Mouse (Mus musculus): Measurements from ENCODE around the gene Cyth1. TPM values are rescaled to one million over a fixed set of nuclear protein-coding genes. Genes with fewer than 3 reads are reported as not detected.
A peak's percentile ranks its signal among the peaks of the same experiment; 100 is the strongest.

The Cyth1 gene
- polyA plus RNA-seq, 1 experiment from 2014 or later, result 10.1 TPM

DNA sequence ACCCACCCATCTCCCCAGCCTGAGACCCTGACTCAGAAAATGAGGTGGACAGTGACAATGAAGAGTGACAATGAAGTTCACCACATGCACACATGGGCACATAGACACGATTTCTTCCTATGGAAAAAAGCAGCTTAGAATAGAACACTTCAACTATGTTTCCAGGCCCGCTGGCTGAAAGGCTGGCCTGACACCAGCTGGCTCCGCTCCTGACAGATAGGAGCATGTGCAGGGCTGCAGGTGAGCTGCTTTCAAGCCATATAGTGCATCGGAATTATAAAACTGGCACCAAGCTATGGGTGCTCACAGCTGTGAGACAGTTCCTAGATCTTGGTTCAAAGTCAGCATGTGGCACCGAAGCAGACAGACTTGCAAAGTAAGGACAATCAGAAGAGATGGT, 78.1 kb downstream of the Cyth1 start:
- no peak overlapping the region for H3K27ac ChIP-seq
- H3K27me3 ChIP-seq (ENCODE audit: poor library complexity, severe bottlenecking), result no peaks in the 10 kb centered on the region
- no peaks in the 10 kb centered on the region for H3K9me3 ChIP-seq
- 89% methylated on average over 5 of the region's 5 CpGs for WGBS
- peaks cover 14% of the 10 kb centered on the region for H3K4me1 ChIP-seq
- H3K4me3 ChIP-seq, result no peak overlapping the region
- peaks cover 40% of the 10 kb centered on the region for H3K36me3 ChIP-seq (replicated peaks)
- no peak for DNase-seq (ENCODE audit: extremely low spot score, low spot score)

DNA sequence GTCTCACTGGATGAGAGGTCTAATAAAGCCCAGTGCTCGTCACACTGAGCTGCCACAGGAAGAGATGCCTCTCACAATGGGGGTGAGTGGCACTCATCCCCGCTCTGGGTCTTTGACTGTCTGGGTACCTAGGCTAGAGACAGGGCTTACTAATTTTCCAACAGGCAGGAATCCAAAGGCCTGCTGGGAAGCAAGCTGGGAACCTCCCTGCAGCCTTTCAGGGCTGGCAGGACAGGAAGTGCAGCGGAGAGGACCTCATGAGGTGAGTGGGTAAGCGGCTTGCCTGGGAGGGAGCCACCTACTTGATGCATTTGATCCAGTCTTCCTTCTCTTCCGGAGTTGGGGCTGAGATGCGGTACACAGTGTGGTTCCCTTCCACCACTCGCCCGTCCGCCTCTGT, 79.7 kb downstream of the Cyth1 start:
- peaks cover 18% of the 10 kb centered on the region for H3K4me1 ChIP-seq
- H3K4me3 ChIP-seq, result no peak overlapping the region
- H3K9me3 ChIP-seq, result no peaks in the 10 kb centered on the region
- 73% methylated on average over 9 of the region's 9 CpGs for WGBS
- H3K27me3 ChIP-seq (ENCODE audit: poor library complexity, severe bottlenecking), result no peaks in the 10 kb centered on the region
- no peak overlapping the region for H3K27ac ChIP-seq
- DNase-seq (ENCODE audit: extremely low spot score, low spot score), result no peak
- peaks cover 41% of the 10 kb centered on the region for H3K36me3 ChIP-seq (replicated peaks)

DNA sequence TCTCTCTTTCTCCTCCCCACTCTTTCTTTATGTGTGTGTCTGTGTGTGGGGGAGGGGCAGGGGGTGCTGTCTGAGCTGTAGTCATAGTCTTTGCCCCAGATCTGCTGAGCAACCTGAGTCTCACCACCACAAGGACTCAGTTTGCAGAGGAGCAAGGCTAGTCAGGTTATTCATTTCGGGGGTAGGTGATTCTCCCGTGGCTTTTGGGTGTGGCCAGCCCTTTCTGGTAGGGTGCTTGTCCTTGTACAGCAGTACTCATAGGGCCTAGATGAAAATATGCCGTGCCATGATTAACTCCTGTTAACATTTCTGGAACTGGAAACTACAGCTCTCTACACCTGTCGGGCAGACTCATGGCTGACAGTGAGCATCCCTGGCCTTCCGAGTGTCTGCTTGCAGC, 81.8 kb downstream of the Cyth1 start:
- peaks cover 41% of the 10 kb centered on the region for H3K36me3 ChIP-seq (replicated peaks)
- 88% methylated on average over 5 of the region's 5 CpGs for WGBS
- no peak for DNase-seq (ENCODE audit: extremely low spot score, low spot score)

GRCm38 (mm10) chr11:118165681-118166080, 82.7 kb downstream of the Cyth1 start:
- Histone ChIP-seq H3K4me1 (peaks cover 23% of the 10 kb centered on the region), H3K9me3 (no peaks in the 10 kb centered on the region), H3K36me3 (replicated peaks) (peaks cover 39% of the 10 kb centered on the region), H3K4me3 (no peak overlapping the region), H3K27me3 (ENCODE audit: poor library complexity, severe bottlenecking) (no peaks in the 10 kb centered on the region), H3K27ac (0 out of 2 replicates have a peak overlapping the region, but pooled peaks have one; percentile 32)
- no peak for DNase-seq (ENCODE audit: extremely low spot score, low spot score)
- WGBS, result 42% methylated on average over 11 of the region's 11 CpGs

More for the DNA sequence above, 81.8 kb downstream of the Cyth1 start:
- no peak overlapping the region; the same call in 1 of the 2 replicates for H3K27ac ChIP-seq
- no peaks in the 10 kb centered on the region for H3K9me3 ChIP-seq
- peaks cover 18% of the 10 kb centered on the region for H3K4me1 ChIP-seq
- H3K27me3 ChIP-seq (ENCODE audit: poor library complexity, severe bottlenecking), result no peaks in the 10 kb centered on the region
- H3K4me3 ChIP-seq, result no peak overlapping the region

DNA sequence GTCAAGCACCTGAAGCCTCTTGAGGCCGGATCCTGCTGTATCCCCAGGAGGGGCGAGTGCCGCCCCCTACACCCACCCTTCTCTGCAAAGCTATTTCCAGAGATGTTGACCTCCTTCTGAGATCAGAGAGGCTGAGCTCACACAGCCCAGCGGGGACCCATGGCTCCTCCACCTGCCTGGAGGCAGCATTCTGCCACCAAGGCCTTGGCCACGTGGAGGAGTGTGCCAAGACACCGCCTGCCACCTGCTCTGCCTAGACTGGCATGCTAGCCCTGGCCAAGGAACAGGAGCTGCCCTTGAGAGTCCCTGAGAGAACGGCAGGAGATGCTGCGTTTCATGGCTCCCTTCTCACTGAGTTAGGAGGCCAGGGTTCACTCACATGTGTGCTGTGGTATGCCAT, 83.8 kb downstream of the Cyth1 start:
- H3K27me3 ChIP-seq (ENCODE audit: poor library complexity, severe bottlenecking), result no peaks in the 10 kb centered on the region
- no peak for DNase-seq (ENCODE audit: extremely low spot score, low spot score)
- no peaks in the 10 kb centered on the region for H3K9me3 ChIP-seq
- no peak overlapping the region for H3K4me3 ChIP-seq
- H3K27ac ChIP-seq, result no peak overlapping the region; the same call in 1 of the 2 replicates
- peaks cover 32% of the 10 kb centered on the region for H3K36me3 ChIP-seq (replicated peaks)
- H3K4me1 ChIP-seq, result peaks cover 23% of the 10 kb centered on the region
- 79% methylated on average over 8 of the region's 8 CpGs for WGBS

DNA sequence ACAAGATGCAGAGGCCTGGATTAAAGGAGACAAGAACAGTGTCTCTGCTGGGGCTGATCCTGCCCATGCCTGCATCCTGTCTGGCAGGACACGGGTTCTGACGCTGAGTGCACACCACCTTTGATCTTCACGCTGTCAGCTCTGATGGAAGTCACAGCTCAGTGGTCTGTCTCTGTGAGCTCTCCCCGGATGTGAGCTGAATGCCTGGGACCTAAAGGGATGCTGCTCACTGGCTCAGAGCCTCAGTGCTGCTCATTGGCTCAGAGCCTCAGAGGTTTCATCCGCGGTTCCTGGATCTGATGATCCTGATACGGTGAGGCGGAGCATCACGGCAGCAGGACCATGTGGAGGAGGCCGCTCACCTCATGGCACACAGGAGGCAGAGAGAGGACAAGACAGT, 86.1 kb downstream of the Cyth1 start:
- no peak for DNase-seq (ENCODE audit: extremely low spot score, low spot score)
- no peak overlapping the region for H3K27ac ChIP-seq
- WGBS, result 79% methylated on average over 10 of the region's 10 CpGs

GRCm38 (mm10) chr11:118161240-118161639, 87.2 kb downstream of the Cyth1 start:
- Histone ChIP-seq H3K27ac (0 out of 2 replicates have a peak overlapping the region, but pooled peaks have one; percentile 6), H3K9me3 (peaks cover under 1% of the 10 kb centered on the region; the same call in 1 of the 2 replicates), H3K27me3 (ENCODE audit: poor library complexity, severe bottlenecking) (no peaks in the 10 kb centered on the region), H3K4me3 (no peak overlapping the region), H3K4me1 (peaks cover 16% of the 10 kb centered on the region), H3K36me3 (replicated peaks) (peaks cover 15% of the 10 kb centered on the region)
- WGBS, result 82% methylated on average over 6 of the region's 6 CpGs
- no peak for DNase-seq (ENCODE audit: extremely low spot score, low spot score)

More for the DNA sequence above, 86.1 kb downstream of the Cyth1 start:
- peaks cover 20% of the 10 kb centered on the region for H3K4me1 ChIP-seq
- H3K4me3 ChIP-seq, result no peak overlapping the region
- H3K9me3 ChIP-seq, result no peaks in the 10 kb centered on the region
- no peaks in the 10 kb centered on the region for H3K27me3 ChIP-seq (ENCODE audit: poor library complexity, severe bottlenecking)
- H3K36me3 ChIP-seq (replicated peaks), result peaks cover 20% of the 10 kb centered on the region

- Histone ChIP-seq H3K36me3 (replicated peaks) (peaks cover 12% of the 10 kb centered on the region), H3K27ac (0 out of 2 replicates have a peak overlapping the region, but pooled peaks have one; percentile 6), H3K4me1 (peaks cover 13% of the 10 kb centered on the region), H3K4me3 (no peak overlapping the region), H3K27me3 (ENCODE audit: poor library complexity, severe bottlenecking) (no peaks in the 10 kb centered on the region), H3K9me3 (peaks cover 5% of the 10 kb centered on the region; the same call in 1 of the 2 replicates)
- DNase-seq (ENCODE audit: extremely low spot score, low spot score), result no peak
- WGBS, result 81% methylated on average over 2 of the region's 2 CpGs
These were observed 87.6 kb downstream of the Cyth1 start for GRCm38 (mm10) chr11:118160763-118161162.

DNA sequence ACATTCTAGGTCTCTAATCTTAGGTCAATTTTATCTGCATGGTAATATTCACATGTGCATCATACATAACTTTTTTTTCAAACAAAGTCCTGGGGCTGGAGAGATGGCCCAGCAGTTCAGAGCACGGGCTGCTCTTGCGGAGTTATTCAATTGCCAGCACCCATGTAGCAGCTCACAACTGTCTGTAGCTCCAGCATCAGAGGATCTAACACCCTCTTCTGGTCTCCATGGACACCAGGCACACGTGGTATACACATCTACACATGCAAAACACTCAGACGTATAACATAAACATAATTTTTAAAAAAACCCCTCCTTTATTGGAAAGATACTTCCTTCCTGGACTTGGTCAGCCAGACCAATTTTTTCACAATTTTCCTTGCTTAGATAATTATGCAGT, 89.6 kb downstream of the Cyth1 start:
- H3K27ac ChIP-seq, result no peak overlapping the region
- H3K36me3 ChIP-seq (replicated peaks), result no peaks in the 10 kb centered on the region; the same call in 1 of the 2 replicates
- H3K4me1 ChIP-seq, result 0 out of 2 replicates have a peak, but pooled peaks cover 4% of the 10 kb centered on the region
- no peaks in the 10 kb centered on the region for H3K27me3 ChIP-seq (ENCODE audit: poor library complexity, severe bottlenecking)
- no peak overlapping the region for H3K4me3 ChIP-seq
- no peak for DNase-seq (ENCODE audit: extremely low spot score, low spot score)
- 85% methylated on average over 4 of the region's 4 CpGs for WGBS
- H3K9me3 ChIP-seq, result peaks cover 8% of the 10 kb centered on the region; the same call in 1 of the 2 replicates

DNA sequence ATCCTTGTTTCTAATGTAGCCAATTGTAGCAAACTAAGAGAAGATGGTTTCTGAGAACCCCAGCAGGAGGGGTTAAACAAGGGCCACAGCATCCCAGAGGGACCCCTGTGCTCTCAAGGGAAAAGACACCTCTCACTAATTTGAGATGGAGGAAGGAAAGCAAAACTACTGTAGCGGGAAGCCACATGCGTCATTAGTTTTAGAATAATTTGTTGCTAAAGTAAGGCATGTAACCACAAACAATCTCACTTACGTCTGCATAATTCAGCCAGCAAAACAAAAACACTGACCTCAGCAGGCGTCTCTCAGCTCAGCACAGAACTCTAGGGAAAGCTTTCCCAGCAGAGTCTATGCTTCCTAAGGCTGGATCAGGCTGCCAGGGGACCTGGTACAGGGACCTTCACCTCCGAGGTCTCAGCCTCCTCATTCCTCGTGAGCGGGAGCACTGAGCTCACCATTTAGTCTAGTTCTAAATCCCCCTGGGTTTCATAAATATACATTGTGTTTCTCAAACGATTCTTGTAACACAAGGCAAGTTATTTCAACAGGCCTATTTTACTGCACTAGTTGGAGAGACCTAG, 91.8 kb downstream of the Cyth1 start:
- Histone ChIP-seq H3K4me3 (no peak overlapping the region), H3K27ac (no peak overlapping the region), H3K4me1 (0 out of 2 replicates have a peak, but pooled peaks cover 4% of the 10 kb centered on the region), H3K9me3 (peaks cover 8% of the 10 kb centered on the region; the same call in 1 of the 2 replicates), H3K36me3 (replicated peaks) (no peaks in the 10 kb centered on the region), H3K27me3 (ENCODE audit: poor library complexity, severe bottlenecking) (no peaks in the 10 kb centered on the region)
- no peak for DNase-seq (ENCODE audit: extremely low spot score, low spot score)
- WGBS, result 82% methylated on average over 8 of the region's 8 CpGs

GRCm38 (mm10) chr11:118152964-118153363, 95.4 kb downstream of the Cyth1 start:
- Histone ChIP-seq H3K4me3 (no peak overlapping the region), H3K27me3 (ENCODE audit: poor library complexity, severe bottlenecking) (no peaks in the 10 kb centered on the region), H3K36me3 (replicated peaks) (no peaks in the 10 kb centered on the region), H3K4me1 (no peaks in the 10 kb centered on the region), H3K27ac (no peak overlapping the region), H3K9me3 (peaks cover 19% of the 10 kb centered on the region; the same call in 1 of the 2 replicates)
- no peak for DNase-seq (ENCODE audit: extremely low spot score, low spot score)
- 89% methylated on average over 4 of the region's 4 CpGs for WGBS

DNA sequence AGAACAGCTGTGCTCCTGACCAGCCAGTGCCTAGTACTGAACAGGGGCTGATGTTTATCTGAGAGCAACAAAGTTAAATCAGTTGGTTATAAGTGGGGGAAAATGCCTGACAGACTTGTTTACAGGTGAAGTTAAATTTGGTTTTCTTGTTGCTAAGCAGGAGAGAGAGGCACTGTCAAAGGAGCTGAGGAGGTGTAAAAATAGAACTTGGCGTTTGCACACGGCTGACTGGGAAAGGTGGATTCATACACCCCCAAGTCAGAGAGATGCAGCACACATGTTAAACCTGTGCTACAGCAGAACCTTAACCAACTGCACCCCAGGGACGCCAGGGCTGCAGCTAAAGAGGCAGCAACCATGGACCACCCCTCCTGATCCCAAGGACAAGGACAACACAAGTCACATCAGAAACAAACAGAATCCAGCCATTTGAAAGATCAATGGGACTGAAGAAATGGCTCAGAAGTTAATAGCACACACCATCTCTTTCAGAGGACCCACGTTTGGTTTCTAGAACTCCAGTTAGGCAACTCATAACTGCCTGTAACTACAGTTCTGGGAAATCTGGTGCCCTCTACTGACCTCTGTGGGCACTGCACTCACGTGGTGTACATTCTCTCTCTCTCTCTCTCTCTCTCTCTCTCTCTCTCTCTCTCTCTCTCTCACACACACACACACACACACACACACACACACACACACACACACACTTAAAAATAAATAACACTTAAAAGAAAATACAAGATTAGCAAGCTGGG, 96.8 kb downstream of the Cyth1 start:
- H3K9me3 ChIP-seq, result peaks cover 19% of the 10 kb centered on the region; the same call in 1 of the 2 replicates
- DNase-seq (ENCODE audit: extremely low spot score, low spot score), result no peak
- no peaks in the 10 kb centered on the region for H3K27me3 ChIP-seq (ENCODE audit: poor library complexity, severe bottlenecking)
- no peaks in the 10 kb centered on the region for H3K36me3 ChIP-seq (replicated peaks)
- H3K4me1 ChIP-seq, result no peaks in the 10 kb centered on the region
- no peak overlapping the region for H3K27ac ChIP-seq
- 89% methylated on average over 5 of the region's 5 CpGs for WGBS
- H3K4me3 ChIP-seq, result no peak overlapping the region

Measured in forebrain, embryonic 10.5 days (tissue).